Mouse (Mus musculus): Measurements from ENCODE around the gene Pik3r5. TPM values are rescaled to one million over a fixed set of nuclear protein-coding genes. Genes with fewer than 3 reads are reported as not detected.

Pik3r5 gene
- total RNA-seq, 2 experiments from 2014 or later, result 0.56 to 0.97 TPM

DNA sequence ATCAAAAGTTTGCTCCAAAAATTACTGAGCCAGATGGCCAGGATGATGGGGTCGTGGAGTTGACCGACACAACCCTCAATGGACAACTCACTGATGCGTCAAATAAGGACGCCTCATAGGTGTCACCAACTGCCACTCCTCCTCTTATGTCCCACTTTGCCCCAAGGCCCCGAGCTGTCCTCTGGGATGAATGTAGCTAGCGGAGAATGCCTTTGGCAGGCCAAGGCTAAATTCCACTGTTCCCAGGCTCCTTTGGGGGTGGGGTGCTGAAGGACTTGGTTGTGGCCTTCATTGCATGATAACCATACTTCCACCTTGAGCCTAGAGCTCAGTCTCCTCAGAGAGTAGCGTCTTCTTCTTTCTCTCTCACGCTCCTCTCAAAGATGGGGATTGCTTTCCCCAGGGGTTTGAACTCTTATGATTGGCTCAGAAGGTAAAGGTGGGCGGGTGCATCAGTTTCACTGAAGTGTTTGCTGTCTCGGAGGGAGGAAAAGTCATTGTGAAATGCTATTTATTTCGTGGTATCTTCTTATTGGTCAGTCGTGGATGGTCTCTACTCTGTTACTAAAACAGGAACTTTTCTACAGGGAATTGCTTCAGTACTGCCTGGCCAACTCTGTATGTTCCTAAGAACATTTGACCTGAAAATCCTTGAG is 11.2 kb downstream of the Pik3r5 start:
- DNase-seq, result no peak
- intact Hi-C loops (cut with DNase I), result no loop called here

DNA sequence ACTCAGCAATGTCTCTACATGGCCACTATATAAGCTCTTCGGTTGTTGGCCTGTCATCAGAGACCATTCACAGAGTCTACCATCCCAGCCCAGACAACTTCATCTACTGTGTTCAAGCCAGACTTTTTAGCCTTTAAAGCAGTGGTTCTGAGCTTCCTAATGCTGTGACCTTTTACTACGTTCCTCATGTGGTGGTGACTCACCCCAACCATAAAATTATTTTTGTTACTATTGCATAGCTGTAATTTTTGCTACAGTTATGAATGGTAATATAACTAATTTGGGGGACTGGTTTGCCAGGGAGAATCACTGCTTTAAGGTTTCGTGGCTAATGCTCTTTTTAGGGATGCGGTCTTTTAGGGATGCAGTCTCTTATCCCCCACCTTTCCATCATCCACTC is 14.0 kb downstream of the Pik3r5 start:
- intact Hi-C loops (cut with DNase I), result no loop called here
- DNase-seq, result no peak

DNA sequence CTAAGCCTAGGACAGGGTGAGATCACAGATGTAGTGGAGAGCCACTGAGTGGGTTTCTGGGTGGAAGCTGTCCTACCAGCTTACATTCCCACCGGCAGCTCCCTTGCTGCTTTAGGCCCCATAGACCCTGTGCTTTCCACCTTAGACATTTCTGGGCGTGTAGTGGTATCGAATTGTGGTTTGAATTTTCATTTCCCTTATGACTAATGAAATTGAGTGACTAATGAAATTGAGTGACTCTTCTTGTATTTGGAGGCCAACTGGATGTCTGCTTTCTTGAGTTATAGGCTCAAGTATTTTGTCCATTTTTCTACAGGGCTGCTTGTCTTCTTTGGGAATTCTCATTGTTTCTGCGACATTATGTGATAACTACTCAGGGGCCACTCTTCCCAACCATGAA is 14.6 kb downstream of the Pik3r5 start:
- DNase-seq, result no peak
- intact Hi-C loops (cut with DNase I), result no loop called here

- intact Hi-C loops (cut with DNase I), result no loop called here
- no peak for DNase-seq
These were observed 15.3 kb downstream of the Pik3r5 start for GRCm38 (mm10) chr11:68447242-68447641.

DNA sequence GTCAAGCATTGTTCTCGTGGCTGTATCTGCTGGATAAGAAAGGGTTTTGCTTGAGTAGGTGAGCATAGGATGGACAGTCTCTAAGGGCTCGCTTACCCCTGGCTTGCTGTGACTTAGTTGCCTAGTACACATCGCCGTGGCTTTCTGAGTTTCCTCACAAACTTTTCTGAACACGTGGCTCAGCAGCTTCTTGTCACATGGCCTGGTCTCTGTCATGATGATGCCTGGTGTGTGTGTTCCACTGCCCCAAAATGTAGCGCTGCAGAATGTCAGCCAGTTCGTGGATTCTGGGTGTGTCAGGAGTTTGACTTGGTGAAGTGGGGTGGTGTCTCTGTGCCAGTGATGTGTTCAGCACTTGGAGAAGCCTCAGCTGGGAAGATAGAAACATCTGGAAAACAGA is 16.4 kb downstream of the Pik3r5 start:
- intact Hi-C loops (cut with DNase I), result no loop called here
- no peak for DNase-seq

GRCm38 (mm10) chr11:68451282-68451735 is 19.4 kb downstream of the Pik3r5 start:
- no peak for DNase-seq
- intact Hi-C loops (cut with DNase I), result no loop called here

- no peak for DNase-seq
- intact Hi-C loops (cut with DNase I), result no loop called here
These were observed 20.0 kb downstream of the Pik3r5 start for GRCm38 (mm10) chr11:68451747-68452405.

DNA sequence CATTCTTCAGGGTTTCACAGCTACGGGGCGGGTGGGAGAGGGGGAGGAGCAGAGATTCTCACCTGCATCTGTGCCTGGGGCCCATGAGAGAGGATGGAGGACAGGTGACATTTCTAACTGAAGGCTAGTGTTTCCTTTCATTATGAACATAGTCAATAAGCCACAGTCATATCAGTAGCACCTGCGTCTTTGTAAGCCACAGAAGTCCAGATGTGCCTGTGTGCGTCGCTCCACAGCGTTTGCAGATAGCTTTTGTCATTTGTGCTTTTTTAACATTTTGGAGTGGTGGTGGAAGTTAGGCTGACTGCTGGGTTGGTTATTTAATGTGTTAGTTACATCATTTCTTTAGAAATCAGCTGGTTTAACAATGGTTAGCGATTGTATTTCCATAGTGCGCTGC is 20.8 kb downstream of the Pik3r5 start:
- intact Hi-C loops (cut with DNase I), result no loop called here
- DNase-seq, result no peak

DNA sequence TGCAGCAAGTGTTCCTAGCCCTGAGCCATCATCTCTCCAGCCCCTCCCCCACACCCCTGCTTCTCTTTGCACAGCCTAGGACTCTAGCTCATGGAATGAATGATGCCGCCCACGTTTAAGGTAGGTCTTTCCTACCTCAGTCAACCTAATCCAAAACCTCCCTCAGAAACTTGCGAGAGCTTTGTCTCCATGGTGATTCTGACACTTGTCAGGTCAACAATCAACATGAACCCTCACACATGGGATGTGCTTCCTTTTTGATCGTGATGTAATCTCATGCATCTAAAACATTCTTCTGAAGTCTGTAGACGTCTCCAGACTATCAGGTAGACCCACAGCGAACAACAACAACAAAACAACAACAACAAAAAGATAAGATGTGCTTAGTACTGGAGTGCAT is 21.4 kb downstream of the Pik3r5 start:
- intact Hi-C loops (cut with DNase I), result no loop called here
- no peak for DNase-seq

DNA sequence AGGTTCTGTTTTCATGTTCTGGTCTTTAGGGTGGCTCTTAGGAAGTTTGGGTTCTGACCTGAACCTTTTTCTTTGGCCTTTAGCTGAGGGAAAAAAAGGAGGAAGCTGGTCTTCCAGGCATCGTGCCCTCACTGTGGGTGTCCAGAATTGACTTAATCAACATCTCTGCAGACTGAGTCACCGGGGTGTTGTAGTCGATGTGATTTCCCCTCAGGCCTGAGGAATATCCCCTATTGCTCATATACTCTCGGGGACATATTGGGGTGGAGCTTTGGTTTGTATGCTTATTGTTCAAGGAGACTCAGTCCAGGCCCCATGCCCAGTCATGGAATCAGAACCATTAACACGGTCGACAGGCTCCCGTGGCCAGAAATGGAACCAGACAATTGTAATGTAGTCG is 26.2 kb downstream of the Pik3r5 start:
- intact Hi-C loops (cut with DNase I), result no loop called here
- DNase-seq, result no peak

- no peak for DNase-seq
- intact Hi-C loops (cut with DNase I), result no loop called here
These were observed 27.1 kb downstream of the Pik3r5 start for GRCm38 (mm10) chr11:68459021-68459420.

DNA sequence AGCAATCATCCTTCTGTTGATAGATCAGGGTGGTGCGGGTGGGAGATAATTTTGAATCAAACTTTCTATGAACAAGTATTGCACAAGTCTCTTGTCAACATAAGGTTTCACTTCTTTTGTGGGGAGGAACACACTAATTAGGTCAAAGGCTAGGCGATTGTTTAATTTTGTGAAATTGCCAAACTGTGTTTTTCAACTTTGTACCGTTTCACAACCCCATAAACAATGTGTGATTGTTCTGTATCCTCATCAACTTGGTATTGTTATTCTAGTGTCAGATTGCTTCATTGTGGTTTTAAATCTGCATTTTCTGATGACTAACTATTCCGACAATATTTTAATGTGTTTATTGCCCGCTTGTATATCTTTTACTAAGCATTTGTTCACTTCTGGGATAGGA is 27.6 kb downstream of the Pik3r5 start:
- intact Hi-C loops (cut with DNase I), result no loop called here
- DNase-seq, result no peak

DNA sequence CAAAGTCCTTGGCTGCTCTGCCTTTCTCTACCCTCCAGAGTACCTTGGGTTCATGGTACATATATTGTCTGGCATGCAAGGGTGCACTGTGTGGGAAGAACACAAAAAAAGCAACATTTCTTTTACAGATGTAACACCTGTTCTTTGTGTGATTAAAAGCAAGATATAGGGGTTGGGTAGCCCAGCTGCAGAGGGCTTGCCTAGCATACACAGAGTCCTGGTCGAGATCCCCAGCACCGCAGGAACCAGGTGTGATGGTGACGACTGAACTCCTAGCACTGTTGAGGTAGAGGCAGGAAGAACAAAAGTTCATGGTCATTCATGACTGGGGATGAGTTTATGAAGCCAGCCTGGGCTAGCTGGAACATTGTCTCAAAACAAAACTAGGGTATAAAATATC is 30.8 kb downstream of the Pik3r5 start:
- intact Hi-C loops (cut with DNase I), result no loop called here
- no peak for DNase-seq

- intact Hi-C loops (cut with DNase I), result no loop called here
- DNase-seq, result no peak
These were observed 32.3 kb downstream of the Pik3r5 start for GRCm38 (mm10) chr11:68464260-68464659.

DNA sequence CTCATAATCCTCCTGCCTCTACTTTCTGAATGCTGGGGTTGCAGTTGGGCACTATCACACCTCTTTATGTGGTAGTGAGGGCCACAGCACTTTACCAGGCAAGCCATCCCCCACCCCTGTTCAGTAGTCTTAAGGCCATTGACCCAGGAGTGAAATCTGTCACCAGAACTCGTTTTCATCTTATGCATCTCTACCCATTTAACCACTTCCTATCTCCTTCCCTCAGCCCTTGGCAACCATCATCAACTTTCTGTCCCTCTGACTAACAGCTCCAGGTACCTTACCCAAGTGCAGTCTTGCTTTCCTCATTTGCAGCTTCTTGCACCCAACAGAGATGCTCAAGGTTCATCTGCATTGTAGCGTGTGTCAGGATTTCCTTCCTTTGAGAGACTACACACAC is 33.2 kb downstream of the Pik3r5 start:
- intact Hi-C loops (cut with DNase I), result no loop called here
- no peak for DNase-seq

DNA sequence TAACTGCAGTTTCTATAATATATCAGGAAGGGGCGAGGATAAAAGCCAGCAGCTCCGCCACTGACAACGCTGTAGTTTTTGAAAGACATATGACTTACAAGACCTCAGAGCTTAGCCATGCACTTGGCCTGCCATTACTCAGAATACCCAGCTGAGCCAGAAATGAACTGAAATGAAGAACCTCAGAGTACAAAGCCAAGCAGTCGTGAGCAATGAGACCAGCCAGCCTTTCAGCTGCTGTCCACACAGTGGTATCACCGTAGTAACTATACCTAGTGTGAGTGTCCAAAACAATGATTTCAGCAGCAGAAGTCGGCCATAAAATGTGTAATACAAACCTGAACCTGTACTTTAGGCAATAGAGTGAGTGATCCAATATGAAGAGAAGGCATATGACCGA is 35.5 kb downstream of the Pik3r5 start:
- intact Hi-C loops (cut with DNase I), result no loop called here
- no peak for DNase-seq

- no peak for DNase-seq
- intact Hi-C loops (cut with DNase I), result no loop called here
These were observed 36.2 kb downstream of the Pik3r5 start for GRCm38 (mm10) chr11:68467962-68468612.

DNA sequence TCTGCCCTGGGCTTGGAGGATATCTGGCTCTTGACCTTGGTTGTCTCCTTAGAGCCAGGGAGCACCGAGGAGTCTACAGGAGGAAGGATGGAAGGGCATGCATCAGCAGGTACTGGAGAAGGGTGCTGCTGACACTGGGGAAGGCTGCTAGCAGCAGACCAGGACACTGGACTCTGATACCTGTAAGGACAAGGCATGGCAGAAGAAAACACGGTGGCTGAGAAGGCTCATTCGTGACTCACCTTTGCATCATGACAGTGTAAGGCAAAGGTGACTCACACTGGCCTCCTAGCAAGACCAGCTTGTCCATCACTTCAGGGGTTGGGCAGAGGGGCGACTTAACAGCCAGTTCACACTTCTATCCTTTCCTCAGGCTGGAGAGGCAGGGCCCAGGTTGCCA is 37.0 kb downstream of the Pik3r5 start:
- DNase-seq, result no peak
- intact Hi-C loops (cut with DNase I), result no loop called here

DNA sequence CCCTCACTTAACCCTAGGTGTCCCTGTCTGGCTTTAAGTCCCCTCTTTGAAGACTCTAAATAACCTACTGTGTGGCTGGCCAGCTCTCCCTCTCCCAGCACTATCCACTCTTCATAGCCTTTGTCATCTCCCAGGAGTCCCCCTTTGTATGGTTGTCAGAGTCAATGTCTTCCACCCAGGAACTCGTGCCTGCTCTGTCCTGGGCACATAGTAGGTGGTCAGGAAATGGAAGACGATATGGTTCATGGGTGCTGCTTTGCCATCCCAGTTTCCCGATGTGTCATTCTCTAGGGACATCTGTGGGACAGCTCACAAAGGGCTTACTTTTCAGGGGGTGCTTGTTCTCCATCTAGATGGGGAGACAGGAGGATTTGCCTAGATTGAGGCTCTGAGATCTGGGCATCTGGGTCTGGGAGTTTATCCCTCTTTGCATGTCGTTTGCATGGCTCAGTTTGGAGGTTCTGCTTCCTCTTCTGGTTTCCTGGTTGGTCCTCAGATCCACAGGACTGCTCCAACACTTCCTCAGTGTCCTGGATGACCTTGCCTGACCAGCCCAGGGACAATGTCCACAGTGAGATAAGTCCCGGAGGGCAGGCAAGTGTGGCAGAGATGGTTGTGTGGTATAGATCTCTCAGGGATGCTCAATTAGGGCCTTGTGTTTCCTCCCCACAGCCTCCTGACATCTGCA is 40.4 kb downstream of the Pik3r5 start:
- intact Hi-C loops (cut with DNase I), result no loop called here
- DNase-seq, result no peak

DNA sequence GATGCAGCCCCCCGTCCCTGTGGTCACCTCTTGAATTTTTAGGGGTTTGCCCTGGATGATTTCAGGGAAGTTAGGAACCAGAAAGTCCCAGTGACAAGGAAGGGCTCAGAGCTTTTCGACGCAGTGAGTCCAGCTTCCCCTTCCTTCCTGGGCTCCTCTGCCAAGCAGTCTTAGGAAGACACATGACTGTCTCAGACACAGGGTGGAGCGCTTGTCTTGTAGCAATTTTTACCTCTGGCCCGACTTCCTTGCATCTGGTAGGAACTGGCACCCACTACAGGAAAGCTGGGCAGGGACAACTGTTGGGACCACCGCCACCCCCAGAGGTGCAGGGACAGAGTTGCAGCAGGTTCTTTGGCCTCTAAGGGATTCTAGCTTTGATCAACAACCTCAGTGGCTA is 42.7 kb downstream of the Pik3r5 start:
- intact Hi-C loops (cut with DNase I), result no loop called here
- DNase-seq, result no peak

DNA sequence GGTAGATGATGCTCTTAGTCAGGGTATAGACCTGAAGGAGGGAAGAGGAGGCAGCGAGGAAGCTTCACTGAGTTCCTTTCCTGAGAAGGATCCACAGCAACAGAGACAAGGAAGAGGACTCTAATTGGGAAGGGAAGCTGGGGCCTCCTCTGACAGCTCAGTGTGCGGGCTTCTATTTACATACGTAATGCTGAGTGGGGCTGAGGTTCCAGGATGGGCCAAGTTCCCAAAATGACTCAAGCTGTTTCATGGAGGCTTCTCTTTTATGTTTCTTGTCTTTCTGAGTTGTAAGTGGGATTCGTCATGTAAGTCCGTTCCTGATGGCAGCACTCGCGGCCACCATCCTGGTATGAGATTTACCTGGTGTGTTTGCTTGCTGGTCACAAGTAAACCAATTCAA is 43.8 kb downstream of the Pik3r5 start:
- DNase-seq, result no peak
- intact Hi-C loops (cut with DNase I), result no loop called here

DNA sequence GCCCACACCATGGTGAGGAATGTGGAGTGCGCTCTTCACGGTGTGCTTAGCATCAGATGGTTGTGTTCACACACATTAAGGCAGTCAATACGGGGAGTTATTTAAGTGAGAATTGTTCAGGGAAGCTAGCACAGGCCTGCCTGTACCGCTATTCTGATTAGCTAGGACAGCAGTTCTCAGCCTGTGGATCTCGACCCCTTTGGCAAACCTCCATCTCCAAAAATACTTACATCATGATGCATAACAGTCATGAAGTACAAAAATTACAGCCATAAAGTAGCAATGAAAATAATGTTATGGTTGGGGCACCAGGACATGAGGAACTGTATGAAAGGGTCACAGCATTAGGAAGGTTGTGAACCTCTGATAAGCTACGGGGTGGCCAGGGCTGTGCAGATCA is 45.7 kb downstream of the Pik3r5 start:
- no peak for DNase-seq
- intact Hi-C loops (cut with DNase I), result no loop called here

All from left cerebral cortex, postnatal 4 days (tissue).